Mouse (Mus musculus) ES-E14 (cell line): ENCODE data around the gene Spry1. TPM values are rescaled to one million over a fixed set of nuclear protein-coding genes. Genes with fewer than 3 reads are reported as not detected.

ENCODE experiments used
- DNase-seq: peaks from one replicate; pipeline ENCODE4 v3.0.0-alpha.2; 2013; ENCODE audit warnings: low read depth, low spot score
- H3K27ac ChIP-seq: 2 replicates; pipeline ENCODE4 v1.5.1; 2012; ENCODE audit warnings: low read depth, mild to moderate bottlenecking, low read length, moderate library complexity, mixed read lengths; ENCODE audit not compliant: poor library complexity, insufficient read depth, severe bottlenecking
- H3K36me3 ChIP-seq: 2 replicates; pipeline ENCODE4 v1.6.1; 2012; ENCODE audit warnings: mild to moderate bottlenecking, low read length, moderate library complexity, mixed read lengths; ENCODE audit not compliant: control insufficient read depth, poor library complexity, insufficient read depth, severe bottlenecking
- H3K4me1 ChIP-seq, 2 experiments: fragments of 150-350 bp in 1 of 2; sonication (generic) in 1 of 2; 2 replicates each; pipeline ENCODE4 v1.6.1; 2012; ENCODE audit warnings: low read length in 2 of 2, mild to moderate bottlenecking in 1 of 2, mixed read lengths in 1 of 2; ENCODE audit not compliant: control insufficient read depth in 2 of 2, insufficient read depth in 2 of 2, poor library complexity in 1 of 2
- H3K4me3 ChIP-seq, 2 experiments: fragments of 150-350 bp in 1 of 2; sonication (generic) in 1 of 2; 2 replicates each; pipeline ENCODE4 v1.5.1; 2012; ENCODE audit warnings: low read length in 2 of 2, low read depth in 1 of 2, mild to moderate bottlenecking in 1 of 2, mixed read lengths in 1 of 2; ENCODE audit not compliant: insufficient read depth in 1 of 2, poor library complexity in 1 of 2, severe bottlenecking in 1 of 2
- H3K9ac ChIP-seq: 2 replicates; pipeline ENCODE4 v1.6.1; 2012; ENCODE audit warnings: low read depth, mild to moderate bottlenecking, low read length, mixed read lengths; ENCODE audit not compliant: poor library complexity, insufficient read depth, severe bottlenecking
- H3K9me3 ChIP-seq: fragments of 150-350 bp; sonication (generic); 2 replicates; pipeline ENCODE4 v1.6.1; 2012; ENCODE audit warnings: low read depth, mild to moderate bottlenecking, low read length; ENCODE audit not compliant: control insufficient read depth, insufficient read depth
- CHD2 ChIP-seq: IDR thresholded peaks from 2 replicates; pipeline ENCODE4 v1.6.1; 2014; ENCODE audit warnings: mild to moderate bottlenecking, low read depth, low read length, inconsistent platforms
- HCFC1 ChIP-seq: IDR thresholded peaks from 2 replicates; pipeline ENCODE4 v1.6.1; 2012; ENCODE audit warnings: low read length, inconsistent platforms, borderline replicate concordance; ENCODE audit not compliant: insufficient read depth
- MAFK ChIP-seq: IDR thresholded peaks from 2 replicates; pipeline ENCODE4 v1.6.1; 2014; ENCODE audit warnings: mild to moderate bottlenecking, low read depth, low read length, inconsistent platforms; ENCODE audit not compliant: insufficient read depth
- ZC3H11A ChIP-seq: IDR thresholded peaks from 2 replicates; pipeline ENCODE4 v1.6.1; 2012; ENCODE audit warnings: low read depth, mild to moderate bottlenecking, inconsistent platforms, low read length, borderline replicate concordance
- ZNF384 ChIP-seq: IDR thresholded peaks from 2 replicates; pipeline ENCODE4 v1.6.1; 2012; ENCODE audit warnings: low read depth, low read length, inconsistent platforms
- in situ Hi-C, 2 experiments: fragments of 600-800 bp; cut with MboI; formaldehyde crosslinking; loops; one replicate each; pipeline ENCODE4 v1.15.1; 2025; ENCODE audit warnings: low sequenced_read_pairs in 2 of 2, inconsistent platforms in 1 of 2; ENCODE audit not compliant: unreplicated experiment in 2 of 2
- total RNA-seq: library from RNA; depleted of rRNA; stranded (reverse); fragments of 300-350 nt; gene quantifications from 2 replicates; pipeline ENCODE4 v1.2.3, GENCODE M21; 2012

Gene Spry1
- total RNA-seq, 1 experiment: 7.1 TPM

DNA sequence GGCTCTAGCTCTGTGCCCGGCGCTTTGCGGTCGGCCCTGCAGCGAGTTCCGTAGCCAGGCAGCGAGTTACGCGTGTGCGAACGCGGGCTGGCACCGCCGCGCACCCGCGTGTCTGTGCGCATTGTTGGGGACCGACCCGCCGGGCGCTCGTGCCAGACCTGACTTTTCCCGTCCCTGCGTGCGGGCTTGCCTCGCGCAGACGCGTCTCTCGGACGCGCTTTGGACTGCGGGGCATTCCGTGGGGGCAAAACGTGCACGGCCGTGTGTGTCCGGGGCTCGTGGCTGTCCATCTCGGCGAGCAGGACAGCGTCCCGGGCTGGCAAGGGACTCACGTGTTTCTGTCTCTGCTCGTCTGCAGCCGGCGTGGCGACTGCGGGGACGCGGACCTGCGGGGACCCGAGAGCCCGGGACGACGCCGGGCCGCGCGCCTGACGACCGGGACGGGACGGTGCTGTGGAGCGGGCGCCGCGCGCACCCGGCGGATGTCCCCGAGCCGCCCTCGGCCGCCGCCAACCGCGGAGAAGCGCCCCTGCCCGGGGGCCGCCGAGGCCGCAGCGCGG lies 495 bp downstream of the Spry1 start:
- in situ Hi-C loops: loop anchor here in 1 of 2 experiments (5.0 kb wide), 1 partner anchor 82 kb away; the partner anchor contains the start of gene Gm5148
- H3K27ac ChIP-seq: peak overlapping the region; percentile 41; the same call in 1 of the 2 replicates
- H3K36me3 ChIP-seq: peaks cover 21% of the 10 kb centered on the region
- no peak for DNase-seq
- H3K4me3 ChIP-seq: peak overlapping the region; percentile 80 to 91
- H3K9me3 ChIP-seq: no peaks in the 10 kb centered on the region
- TF ChIP-seq MAFK (no peak), CHD2 (no peak), HCFC1 (no peak), ZC3H11A (no peak), ZNF384 (no peak)
- H3K4me1 ChIP-seq: peaks cover 0 to 12% of the 10 kb centered on the region in 2 experiments; a peak in 3 of 4 replicates
- peak overlapping the region; percentile 81 for H3K9ac ChIP-seq

DNA sequence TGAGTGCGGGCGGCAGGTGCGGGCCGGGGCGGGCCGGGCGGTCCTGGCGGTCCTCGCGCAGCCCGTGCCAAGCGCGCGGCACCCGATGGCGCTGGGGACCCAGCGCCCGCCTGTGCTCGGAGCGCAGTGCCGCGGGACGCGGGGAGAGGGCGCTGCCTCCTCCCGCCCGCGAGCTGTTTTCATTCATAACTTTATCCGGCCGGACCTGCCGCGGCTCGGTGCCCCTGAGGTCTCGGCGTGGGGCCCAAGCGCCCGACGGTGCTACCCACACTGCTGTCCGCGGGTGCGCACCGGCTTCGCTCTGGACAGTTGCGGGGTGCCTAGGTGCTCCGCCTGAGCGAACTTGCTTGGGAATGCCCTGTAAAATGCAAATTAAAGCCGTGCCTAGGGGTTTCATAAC lies 1.1 kb downstream of the Spry1 start:
- peaks cover 0 to 12% of the 10 kb centered on the region in 2 experiments; a peak in 3 of 4 replicates for H3K4me1 ChIP-seq
- DNase-seq: no peak

DNA sequence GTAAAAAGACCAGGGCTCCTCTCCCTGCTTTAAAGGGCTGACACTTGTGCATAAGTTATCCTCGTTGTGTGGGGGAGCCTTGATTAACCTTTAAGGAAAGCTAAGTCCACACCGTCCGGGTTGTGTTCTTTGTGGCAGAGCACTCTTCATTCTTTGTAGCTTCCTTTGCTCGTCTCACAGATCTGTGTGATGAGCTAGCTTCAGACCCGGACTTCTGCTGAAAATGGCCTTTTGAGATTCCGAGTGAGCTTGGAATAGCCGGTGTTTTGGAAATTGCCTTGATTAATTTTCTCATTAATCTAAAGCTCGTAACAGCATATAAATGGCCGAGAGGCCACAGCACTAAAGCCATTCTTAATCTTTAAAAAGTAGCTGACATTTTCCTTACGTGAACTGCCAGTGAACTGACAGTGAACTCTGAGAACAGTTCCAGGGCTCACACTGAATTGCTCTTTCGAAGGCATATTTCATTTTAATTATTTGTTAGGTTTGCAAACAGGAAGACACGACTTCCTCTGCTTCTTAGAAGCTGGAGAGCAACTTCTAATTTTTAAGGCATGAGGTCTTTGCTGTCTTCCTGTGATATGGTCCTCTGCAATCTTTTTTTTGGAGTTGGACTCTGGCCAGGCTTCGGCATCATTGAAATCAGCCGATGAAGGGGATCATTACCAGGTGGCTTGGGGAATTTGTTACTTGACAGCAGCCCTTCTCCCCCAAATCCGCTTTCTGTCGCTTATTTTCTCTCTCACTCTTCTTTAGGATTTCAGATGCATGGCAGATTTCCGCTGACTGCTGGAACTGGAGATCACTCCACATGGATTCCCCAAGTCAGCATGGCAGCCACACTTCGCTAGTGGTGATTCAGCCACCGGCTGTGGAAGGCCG lies 2.3 kb downstream of the Spry1 start:
- no peaks in the 10 kb centered on the region for H3K9me3 ChIP-seq
- H3K9ac ChIP-seq: peak overlapping the region; percentile 41; the same call in 1 of the 2 replicates
- H3K4me3 ChIP-seq: peak overlapping the region; percentile 42 to 57
- in situ Hi-C loops: loop anchor here in 1 of 2 experiments (5.0 kb wide), 1 partner anchor 80 kb away; the partner anchor contains the start of gene Gm5148
- no peak for DNase-seq
- H3K4me1 ChIP-seq: peaks cover 0 to 12% of the 10 kb centered on the region in 2 experiments; a peak in 3 of 4 replicates
- H3K27ac ChIP-seq: no peak overlapping the region
- peaks cover 28% of the 10 kb centered on the region for H3K36me3 ChIP-seq
- TF ChIP-seq HCFC1: no peak

More for the DNA sequence above, 1.1 kb downstream of the Spry1 start:
- no peaks in the 10 kb centered on the region for H3K9me3 ChIP-seq
- in situ Hi-C loops: loop anchor here in 1 of 2 experiments (5.0 kb wide), 1 partner anchor 81 kb away; the partner anchor contains the start of gene Gm5148
- peak overlapping the region; percentile 81 for H3K9ac ChIP-seq
- TF ChIP-seq MAFK (no peak), CHD2 (no peak), ZC3H11A (no peak), HCFC1 (no peak), ZNF384 (no peak)
- H3K4me3 ChIP-seq: peak overlapping the region; percentile 78 to 80
- H3K36me3 ChIP-seq: peaks cover 26% of the 10 kb centered on the region
- H3K27ac ChIP-seq: no peak overlapping the region

DNA sequence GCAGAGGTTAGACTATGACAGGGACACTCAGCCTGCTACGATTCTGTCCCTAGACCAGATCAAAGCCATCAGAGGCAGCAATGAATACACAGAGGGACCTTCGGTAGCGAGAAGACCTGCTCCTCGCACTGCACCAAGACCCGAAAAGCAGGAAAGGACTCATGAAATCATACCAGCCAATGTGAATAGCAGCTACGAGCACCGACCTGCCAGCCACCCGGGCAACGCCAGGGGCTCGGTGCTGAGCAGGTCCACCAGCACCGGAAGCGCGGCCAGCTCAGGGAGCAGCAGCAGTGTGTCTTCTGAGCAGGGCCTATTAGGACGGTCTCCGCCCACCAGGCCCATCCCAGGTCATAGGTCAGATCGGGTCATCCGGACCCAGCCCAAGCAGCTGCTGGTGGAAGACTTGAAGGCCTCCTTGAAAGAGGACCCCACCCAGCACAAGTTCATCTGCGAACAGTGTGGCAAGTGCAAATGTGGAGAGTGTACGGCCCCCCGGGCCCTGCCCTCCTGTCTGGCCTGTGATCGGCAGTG lies 3.0 kb downstream of the Spry1 start:
- H3K9ac ChIP-seq: peak overlapping the region; percentile 41; the same call in 1 of the 2 replicates
- peak; percentile 54 for DNase-seq
- in situ Hi-C loops: loop anchor here in 1 of 2 experiments (5.0 kb wide), 1 partner anchor 80 kb away; the partner anchor contains the start of gene Gm5148
- peaks cover 28% of the 10 kb centered on the region for H3K36me3 ChIP-seq
- H3K4me1 ChIP-seq: peaks cover 0 to 12% of the 10 kb centered on the region in 2 experiments; a peak in 3 of 4 replicates
- no peak overlapping the region for H3K27ac ChIP-seq
- peak overlapping the region; percentile 42 to 57 for H3K4me3 ChIP-seq
- H3K9me3 ChIP-seq: no peaks in the 10 kb centered on the region
- TF ChIP-seq HCFC1 (no peak), ZC3H11A (no peak), CHD2 (no peak), MAFK (no peak), ZNF384 (no peak)
